Mouse (Mus musculus) lung, postnatal 0 days (tissue): Measurements from ENCODE around the gene Barhl2.

Experiments used
- CTCF ChIP-seq: IDR thresholded peaks from 2 replicates; pipeline ENCODE4 v1.5.1; 2016; ENCODE audit warnings: antibody characterized with exemption, mild to moderate bottlenecking
- EP300 ChIP-seq: IDR thresholded peaks from 2 replicates; pipeline ENCODE4 v1.6.1; 2016; ENCODE audit warnings: antibody characterized with exemption, mild to moderate bottlenecking, control low read depth

DNA sequence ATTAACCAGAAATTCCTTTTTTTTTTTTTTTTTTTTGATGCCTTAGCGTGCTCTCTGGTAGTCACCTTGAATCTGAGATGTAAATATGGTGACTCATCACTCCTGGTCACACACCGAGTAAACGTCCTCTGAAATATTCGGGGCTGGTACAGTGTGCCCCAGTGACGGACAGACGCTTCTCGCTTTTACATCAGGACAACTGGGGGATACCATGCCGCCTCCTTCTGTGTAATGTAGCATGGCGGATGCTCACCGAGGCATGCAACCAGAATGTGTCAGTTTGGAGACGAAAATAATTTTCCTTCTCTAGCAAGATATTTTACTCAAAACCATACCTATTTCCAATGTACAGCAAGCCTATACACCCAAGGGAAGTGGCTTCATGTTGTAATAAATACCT is 37.6 kb downstream of the Barhl2 start:
- TF ChIP-seq CTCF (no peak), EP300 (no peak)
